Mouse (Mus musculus): ENCODE data around the gene Msh3.

- no peak for TF ChIP-seq NANOG (IDR thresholded peaks at IDR 0.05; ENCODE audit: borderline replicate concordance, low read length)
- TF ChIP-seq CTCF (conservative IDR thresholded peaks at IDR 0.05; ENCODE audit: low read length) = no peak
Observed at GRCm38 (mm10) chr13:92393047-92393661, 38.4 kb upstream of the Msh3 start.
